Mouse (Mus musculus): ENCODE data around the gene Tlk2. TPM values are rescaled to one million over a fixed set of nuclear protein-coding genes. Genes with fewer than 3 reads are reported as not detected.

Gene Tlk2
- polyA plus RNA-seq, 1 experiment = 16.9 TPM

- TF ChIP-seq MAX (IDR thresholded peaks at IDR 0.05) (no peak), CTCF (IDR thresholded peaks at IDR 0.05; ENCODE audit: control insufficient read depth, insufficient read depth, insufficient read length) (no peak), FOSL1 (IDR thresholded peaks at IDR 0.05; ENCODE audit: insufficient read depth, low read length, poor library complexity, severe bottlenecking) (no peak), USF1 (IDR thresholded peaks at IDR 0.05; ENCODE audit: low read depth) (no peak), MYOG (IDR thresholded peaks at IDR 0.05; ENCODE audit: control insufficient read depth, extremely low read depth, insufficient read length) (no peak), MYOD1 (IDR thresholded peaks at IDR 0.05; ENCODE audit: control insufficient read depth, insufficient read length, low read depth) (no peak), CEBPB (IDR thresholded peaks at IDR 0.05; ENCODE audit: low read depth) (no peak)
- no peak overlapping the region for H3K4me3 ChIP-seq (ENCODE audit: insufficient read depth, poor library complexity, severe bottlenecking)
- H3K79me2 ChIP-seq (ENCODE audit: control insufficient read depth, insufficient read depth) = no peaks in the 10 kb centered on the region
- no peak overlapping the region for H3ac ChIP-seq (ENCODE audit: control insufficient read depth, insufficient read length, low read depth)
- H3K79me3 ChIP-seq (ENCODE audit: low read depth) = no peaks in the 10 kb centered on the region
- no peaks in the 10 kb centered on the region for H3K36me3 ChIP-seq (ENCODE audit: control insufficient read depth, insufficient read depth)
- no peaks in the 10 kb centered on the region for H3K27me3 ChIP-seq (ENCODE audit: control insufficient read depth, insufficient read depth, insufficient read length)
Observed at GRCm38 (mm10) chr11:105153068-105153833, 25.4 kb upstream of the Tlk2 start.

DNA sequence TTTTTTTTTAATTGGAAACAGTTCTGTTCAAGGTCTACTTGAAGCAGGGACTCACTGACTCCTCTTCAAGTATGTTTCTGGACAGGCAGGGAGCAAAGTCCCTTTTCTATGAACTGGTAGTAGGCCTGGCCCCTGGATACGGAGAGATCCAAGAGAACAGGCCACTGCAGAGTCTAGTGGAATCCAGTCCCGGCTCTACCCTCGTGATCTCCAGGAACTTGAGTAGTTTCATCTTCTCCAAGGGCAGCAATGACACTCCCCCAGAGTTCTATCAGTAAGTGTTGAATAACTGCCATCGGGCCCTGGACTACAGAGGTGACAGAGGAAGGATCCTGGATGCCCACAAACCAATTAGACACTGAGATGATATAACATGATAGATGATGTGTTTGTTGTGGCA lies 22.7 kb upstream of the Tlk2 start:
- Histone ChIP-seq H3K79me3 (ENCODE audit: low read depth) (no peaks in the 10 kb centered on the region), H3K36me3 (ENCODE audit: control insufficient read depth, insufficient read depth) (no peaks in the 10 kb centered on the region), H3K79me2 (ENCODE audit: control insufficient read depth, insufficient read depth) (no peaks in the 10 kb centered on the region), H3K4me3 (ENCODE audit: insufficient read depth, poor library complexity, severe bottlenecking) (no peak overlapping the region), H3K27me3 (ENCODE audit: control insufficient read depth, insufficient read depth, insufficient read length) (no peaks in the 10 kb centered on the region), H3ac (ENCODE audit: control insufficient read depth, insufficient read length, low read depth) (no peak overlapping the region)
- TF ChIP-seq MYOG (IDR thresholded peaks at IDR 0.05; ENCODE audit: control insufficient read depth, extremely low read depth, insufficient read length) = no peak
- no peak for TF ChIP-seq CTCF (IDR thresholded peaks at IDR 0.05; ENCODE audit: control insufficient read depth, insufficient read depth, insufficient read length)
- no peak for TF ChIP-seq USF1 (IDR thresholded peaks at IDR 0.05; ENCODE audit: low read depth)
- no peak for TF ChIP-seq MAX (IDR thresholded peaks at IDR 0.05)
- TF ChIP-seq FOSL1 (IDR thresholded peaks at IDR 0.05; ENCODE audit: insufficient read depth, low read length, poor library complexity, severe bottlenecking) = no peak
- no peak for TF ChIP-seq MYOD1 (IDR thresholded peaks at IDR 0.05; ENCODE audit: control insufficient read depth, insufficient read length, low read depth)
- no peak for TF ChIP-seq CEBPB (IDR thresholded peaks at IDR 0.05; ENCODE audit: low read depth)

DNA sequence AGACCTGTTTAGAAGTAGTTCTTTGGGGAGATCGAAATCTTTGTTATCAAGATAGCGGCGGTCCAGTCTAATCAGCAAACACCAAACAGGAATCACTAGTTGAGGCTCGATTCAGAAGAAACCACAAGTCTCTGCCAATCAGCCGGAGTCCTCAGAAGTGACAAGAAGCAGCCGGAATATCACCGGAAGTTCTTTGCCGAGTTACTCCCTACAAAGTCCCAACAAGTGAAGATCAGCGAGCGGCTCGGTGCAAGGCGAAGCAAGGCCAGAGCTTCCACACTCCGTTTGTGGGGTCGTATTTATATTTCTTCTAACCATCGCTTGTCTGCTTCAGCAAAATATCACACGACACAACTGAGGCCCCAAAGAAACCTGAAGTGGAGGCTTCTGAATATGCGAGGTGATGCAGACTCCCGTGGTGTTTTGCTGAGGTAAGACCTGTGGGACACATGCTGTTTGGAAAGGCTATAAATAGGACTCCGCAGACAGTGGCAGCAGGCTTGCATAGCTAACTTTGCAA lies 21.8 kb upstream of the Tlk2 start:
- no peaks in the 10 kb centered on the region for H3K27me3 ChIP-seq (ENCODE audit: control insufficient read depth, insufficient read depth, insufficient read length)
- no peak overlapping the region for H3K4me3 ChIP-seq (ENCODE audit: insufficient read depth, poor library complexity, severe bottlenecking)
- H3K36me3 ChIP-seq (ENCODE audit: control insufficient read depth, insufficient read depth) = no peaks in the 10 kb centered on the region
- no peaks in the 10 kb centered on the region for H3K79me2 ChIP-seq (ENCODE audit: control insufficient read depth, insufficient read depth)
- no peak for TF ChIP-seq USF1 (IDR thresholded peaks at IDR 0.05; ENCODE audit: low read depth)
- TF ChIP-seq MYOD1 (IDR thresholded peaks at IDR 0.05; ENCODE audit: control insufficient read depth, insufficient read length, low read depth) = no peak
- no peaks in the 10 kb centered on the region for H3K79me3 ChIP-seq (ENCODE audit: low read depth)
- H3ac ChIP-seq (ENCODE audit: control insufficient read depth, insufficient read length, low read depth) = no peak overlapping the region

GRCm38 (mm10) chr11:105158047-105158446 lies 20.6 kb upstream of the Tlk2 start:
- Histone ChIP-seq H3K79me3 (ENCODE audit: low read depth) (no peaks in the 10 kb centered on the region), H3K79me2 (ENCODE audit: control insufficient read depth, insufficient read depth) (no peaks in the 10 kb centered on the region), H3ac (ENCODE audit: control insufficient read depth, insufficient read length, low read depth) (no peak overlapping the region), H3K36me3 (ENCODE audit: control insufficient read depth, insufficient read depth) (no peaks in the 10 kb centered on the region), H3K27me3 (ENCODE audit: control insufficient read depth, insufficient read depth, insufficient read length) (no peaks in the 10 kb centered on the region), H3K4me3 (ENCODE audit: insufficient read depth, poor library complexity, severe bottlenecking) (no peak overlapping the region)
- TF ChIP-seq MAX (IDR thresholded peaks at IDR 0.05) (no peak), FOSL1 (IDR thresholded peaks at IDR 0.05; ENCODE audit: insufficient read depth, low read length, poor library complexity, severe bottlenecking) (no peak), MYOG (IDR thresholded peaks at IDR 0.05; ENCODE audit: control insufficient read depth, extremely low read depth, insufficient read length) (no peak), USF1 (IDR thresholded peaks at IDR 0.05; ENCODE audit: low read depth) (no peak), MYOD1 (IDR thresholded peaks at IDR 0.05; ENCODE audit: control insufficient read depth, insufficient read length, low read depth) (no peak), CTCF (IDR thresholded peaks at IDR 0.05; ENCODE audit: control insufficient read depth, insufficient read depth, insufficient read length) (no peak), CEBPB (IDR thresholded peaks at IDR 0.05; ENCODE audit: low read depth) (no peak)

GRCm38 (mm10) chr11:105159673-105160360 lies 18.8 kb upstream of the Tlk2 start:
- peak; percentile 57 for TF ChIP-seq FOSL1 (IDR thresholded peaks at IDR 0.05; ENCODE audit: insufficient read depth, low read length, poor library complexity, severe bottlenecking)
- no peak for TF ChIP-seq MYOD1 (IDR thresholded peaks at IDR 0.05; ENCODE audit: control insufficient read depth, insufficient read length, low read depth)
- peak; percentile 82 for TF ChIP-seq MAX (IDR thresholded peaks at IDR 0.05)
- no peak for TF ChIP-seq MYOG (IDR thresholded peaks at IDR 0.05; ENCODE audit: control insufficient read depth, extremely low read depth, insufficient read length)
- Histone ChIP-seq H3K4me3 (ENCODE audit: insufficient read depth, poor library complexity, severe bottlenecking) (no peak overlapping the region), H3K36me3 (ENCODE audit: control insufficient read depth, insufficient read depth) (no peaks in the 10 kb centered on the region), H3K27me3 (ENCODE audit: control insufficient read depth, insufficient read depth, insufficient read length) (no peaks in the 10 kb centered on the region), H3ac (ENCODE audit: control insufficient read depth, insufficient read length, low read depth) (no peak overlapping the region), H3K79me2 (ENCODE audit: control insufficient read depth, insufficient read depth) (no peaks in the 10 kb centered on the region), H3K79me3 (ENCODE audit: low read depth) (no peaks in the 10 kb centered on the region)
